Mouse (Mus musculus) neural tube, embryonic 12.5 days (tissue): ENCODE results near the gene Ms4a8a. TPM values are rescaled to one million over a fixed set of nuclear protein-coding genes. Genes with fewer than 3 reads are reported as not detected.

ENCODE experiments used
- ATAC-seq: fragments of 200-750 bp; cut with Nextera tagmentation; 2 replicates; pipeline ENCODE4 v1.8.0; 2017; ENCODE audit warnings: low read depth, mild to moderate bottlenecking, moderate TSS enrichment, moderate library complexity; ENCODE audit not compliant: low FRiP score
- H3K27ac ChIP-seq: fragments of 300-500 bp; sonication (generic); 2 replicates; pipeline ENCODE4 v1.5.1; 2016
- H3K27me3 ChIP-seq: fragments of 300-500 bp; sonication (generic); replicated peaks from 2 replicates; pipeline ENCODE4 v1.6.1; 2016; ENCODE audit warnings: mild to moderate bottlenecking
- H3K36me3 ChIP-seq: fragments of 300-500 bp; sonication (generic); 2 replicates; pipeline ENCODE4 v1.6.1; 2016; ENCODE audit warnings: mild to moderate bottlenecking
- H3K4me1 ChIP-seq: fragments of 300-500 bp; sonication (generic); 2 replicates; pipeline ENCODE4 v1.6.1; 2016
- H3K4me2 ChIP-seq: fragments of 300-500 bp; sonication (generic); replicated peaks from 2 replicates; pipeline ENCODE4 v1.6.1; 2016; ENCODE audit warnings: mild to moderate bottlenecking
- H3K4me3 ChIP-seq: fragments of 300-500 bp; sonication (generic); 2 replicates; pipeline ENCODE4 v1.5.1; 2016
- H3K9ac ChIP-seq: fragments of 300-500 bp; sonication (generic); 2 replicates; pipeline ENCODE4 v1.6.1; 2016; ENCODE audit warnings: mild to moderate bottlenecking
- H3K9me3 ChIP-seq: fragments of 300-500 bp; sonication (generic); 2 replicates; pipeline ENCODE4 v1.6.1; 2016; ENCODE audit warnings: mild to moderate bottlenecking
- WGBS: fragments of 180-500 bp; shearing (Covaris S2); methylation state at CpG from one replicate; pipeline ENCODE4 v1.1.7; 2016; 5-methylcytosine and 5-hydroxymethylcytosine counted together
- polyA plus RNA-seq: library from polyadenylated mRNA; unstranded; fragments of >200 nt; fragmentation: Nextera tagmentation; extraction: Ambion mirVana; gene quantifications from 2 replicates; pipeline ENCODE4 v1.2.1, GENCODE M21; 2016

Gene Ms4a8a
- polyA plus RNA-seq, 1 experiment from 2014 or later = not detected

DNA sequence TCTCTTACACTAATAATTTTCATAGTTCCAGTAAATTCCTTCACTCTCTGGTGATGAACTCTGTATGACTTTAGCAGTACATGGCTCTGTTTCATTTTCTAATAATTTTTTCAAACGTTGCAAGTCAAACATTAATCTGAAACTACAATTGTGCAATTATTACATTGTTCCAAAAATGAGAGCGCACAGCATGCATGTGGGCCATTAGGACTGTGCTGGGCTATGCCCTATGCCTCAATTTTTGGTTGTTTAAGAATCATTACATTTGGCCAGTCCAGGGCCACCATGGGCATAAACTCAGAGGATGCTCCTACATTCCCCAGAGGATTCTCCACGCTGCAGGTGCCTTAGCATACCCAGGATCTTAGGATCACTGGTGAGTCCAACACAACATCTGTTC is 27.6 kb downstream of the Ms4a8a start:
- Histone ChIP-seq H3K36me3 (no peaks in the 10 kb centered on the region), H3K27me3 (no peaks in the 10 kb centered on the region), H3K4me3 (no peak overlapping the region), H3K9me3 (no peaks in the 10 kb centered on the region), H3K4me2 (no peak overlapping the region), H3K27ac (no peak overlapping the region), H3K4me1 (no peaks in the 10 kb centered on the region), H3K9ac (no peak overlapping the region)
- 67% methylated on average over 3 of the region's 3 CpGs for WGBS
- no peak for ATAC-seq

DNA sequence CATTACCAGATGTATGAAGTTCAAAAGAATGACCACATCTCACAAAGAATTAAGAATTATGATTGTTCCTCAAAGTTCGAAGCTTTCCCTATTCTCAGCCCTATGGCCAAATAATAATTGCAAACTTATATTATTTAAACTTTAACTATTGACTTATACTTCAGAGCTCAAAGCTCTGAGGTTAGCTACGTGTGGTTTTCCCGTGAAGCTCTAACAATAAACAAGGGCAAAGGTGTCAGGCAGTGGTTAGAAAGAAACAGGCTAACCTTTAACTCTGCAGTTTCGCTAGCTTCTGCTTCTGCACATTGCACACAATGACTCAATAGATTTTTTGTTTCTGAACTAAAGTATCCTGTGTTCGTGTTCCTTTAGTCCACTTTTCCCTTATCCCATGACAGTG is 28.0 kb downstream of the Ms4a8a start:
- WGBS = 74% methylated on average over 5 of the region's 5 CpGs

GRCm38 (mm10) chr19:11050286-11050685 is 30.6 kb downstream of the Ms4a8a start:
- 78% methylated on average over 2 of the region's 2 CpGs for WGBS
- ATAC-seq = no peak

More for the DNA sequence above, 28.0 kb downstream of the Ms4a8a start:
- Histone ChIP-seq H3K4me1 (no peaks in the 10 kb centered on the region), H3K27me3 (no peaks in the 10 kb centered on the region), H3K9me3 (no peaks in the 10 kb centered on the region), H3K27ac (no peak overlapping the region), H3K4me3 (no peak overlapping the region), H3K9ac (no peak overlapping the region), H3K36me3 (no peaks in the 10 kb centered on the region), H3K4me2 (no peak overlapping the region)
- no peak for ATAC-seq

GRCm38 (mm10) chr19:11049426-11049825 is 31.5 kb downstream of the Ms4a8a start:
- Histone ChIP-seq H3K27ac (no peak overlapping the region), H3K36me3 (no peaks in the 10 kb centered on the region), H3K9ac (no peak overlapping the region), H3K27me3 (no peaks in the 10 kb centered on the region), H3K9me3 (no peaks in the 10 kb centered on the region), H3K4me1 (peaks cover 4% of the 10 kb centered on the region; the same call in 1 of the 2 replicates), H3K4me2 (no peak overlapping the region), H3K4me3 (no peak overlapping the region)
- ATAC-seq = no peak

More at GRCm38 (mm10) chr19:11050286-11050685, 30.6 kb downstream of the Ms4a8a start:
- no peaks in the 10 kb centered on the region for H3K36me3 ChIP-seq
- H3K4me3 ChIP-seq = no peak overlapping the region
- no peaks in the 10 kb centered on the region for H3K4me1 ChIP-seq
- no peaks in the 10 kb centered on the region for H3K9me3 ChIP-seq
- no peak overlapping the region for H3K27ac ChIP-seq
- no peak overlapping the region for H3K4me2 ChIP-seq
- H3K27me3 ChIP-seq = no peaks in the 10 kb centered on the region
- H3K9ac ChIP-seq = no peak overlapping the region

- WGBS = 56% methylated on average over 1 of the region's 1 CpGs
These were observed 32.4 kb downstream of the Ms4a8a start for GRCm38 (mm10) chr19:11048503-11048902.

GRCm38 (mm10) chr19:11048009-11048408 is 32.9 kb downstream of the Ms4a8a start:
- no peak overlapping the region for H3K9ac ChIP-seq
- no peak for ATAC-seq
- peaks cover 4% of the 10 kb centered on the region; the same call in 1 of the 2 replicates for H3K4me1 ChIP-seq
- no peaks in the 10 kb centered on the region for H3K9me3 ChIP-seq
- 77% methylated on average over 6 of the region's 6 CpGs for WGBS
- no peak overlapping the region for H3K27ac ChIP-seq
- no peak overlapping the region for H3K4me2 ChIP-seq
- no peaks in the 10 kb centered on the region for H3K27me3 ChIP-seq
- no peak overlapping the region for H3K4me3 ChIP-seq
- no peaks in the 10 kb centered on the region for H3K36me3 ChIP-seq

More at GRCm38 (mm10) chr19:11048503-11048902, 32.4 kb downstream of the Ms4a8a start:
- no peak for ATAC-seq
- Histone ChIP-seq H3K4me2 (no peak overlapping the region), H3K9me3 (no peaks in the 10 kb centered on the region), H3K36me3 (no peaks in the 10 kb centered on the region), H3K4me3 (no peak overlapping the region), H3K9ac (no peak overlapping the region), H3K27ac (no peak overlapping the region), H3K4me1 (peaks cover 4% of the 10 kb centered on the region; the same call in 1 of the 2 replicates), H3K27me3 (no peaks in the 10 kb centered on the region)

DNA sequence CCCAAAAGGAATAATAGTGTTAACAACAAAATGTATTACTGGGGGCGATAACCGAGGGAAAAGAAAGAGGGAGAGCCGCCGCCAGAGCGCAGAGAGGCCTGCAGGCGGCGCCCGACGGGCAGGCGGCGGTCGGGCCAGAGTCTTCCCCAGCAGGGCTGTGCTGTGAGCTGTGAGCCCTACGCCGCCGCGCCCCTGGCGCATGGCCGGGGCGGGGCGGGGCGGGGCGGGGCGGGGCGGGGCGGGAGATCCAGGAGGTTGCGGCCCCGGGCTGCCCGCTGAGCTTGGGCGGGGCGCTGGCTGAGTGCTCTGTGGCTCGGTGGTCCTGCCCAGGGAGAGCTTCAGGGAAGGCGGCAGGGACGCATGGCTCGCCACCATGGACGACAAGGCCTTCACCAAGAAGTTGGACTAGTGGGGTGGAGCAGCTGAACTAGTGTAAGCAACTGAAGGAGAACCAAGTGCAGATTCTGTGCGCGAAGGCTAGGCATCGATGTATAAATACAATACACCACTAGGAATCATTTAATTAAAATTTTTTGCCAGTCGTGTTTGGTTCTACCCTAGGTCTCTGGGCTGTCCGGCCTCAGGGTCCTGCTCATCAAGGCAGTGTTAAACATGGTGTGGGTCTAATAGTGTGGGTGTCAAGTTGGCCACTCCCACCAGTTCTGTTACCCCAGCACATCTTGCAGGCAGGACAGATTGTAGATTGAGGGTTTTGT is 35.7 kb downstream of the Ms4a8a start:
- no peaks in the 10 kb centered on the region for H3K9me3 ChIP-seq
- no peak overlapping the region for H3K9ac ChIP-seq
- ATAC-seq = peak; percentile 100
- no peaks in the 10 kb centered on the region for H3K27me3 ChIP-seq
- peak overlapping the region; percentile 37 for H3K4me3 ChIP-seq
- no peak overlapping the region for H3K27ac ChIP-seq
- H3K36me3 ChIP-seq = no peaks in the 10 kb centered on the region
- 6% methylated on average over 40 of the region's 40 CpGs for WGBS
- H3K4me2 ChIP-seq = peak overlapping the region; percentile 73
- peaks cover 4% of the 10 kb centered on the region; the same call in 1 of the 2 replicates for H3K4me1 ChIP-seq

DNA sequence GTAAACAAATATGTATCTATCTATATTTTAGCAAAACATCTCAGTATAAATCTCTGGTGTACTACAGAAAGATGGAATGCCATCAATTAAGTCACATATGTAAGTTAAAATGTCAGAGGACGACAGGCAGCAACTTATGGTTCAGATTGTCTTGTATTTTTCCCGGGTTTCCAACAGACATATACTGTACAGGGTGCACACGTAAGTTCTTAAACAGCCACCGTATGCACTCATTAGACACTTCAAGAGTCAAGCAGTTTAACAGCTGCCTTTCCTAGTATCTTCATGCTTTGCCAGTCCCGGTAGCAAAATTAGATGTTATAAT is 36.3 kb downstream of the Ms4a8a start:
- peak overlapping the region; percentile 73 for H3K4me2 ChIP-seq
- no peaks in the 10 kb centered on the region for H3K36me3 ChIP-seq
- H3K9ac ChIP-seq = no peak overlapping the region
- H3K27me3 ChIP-seq = no peaks in the 10 kb centered on the region
- H3K27ac ChIP-seq = no peak overlapping the region
- 37% methylated on average over 5 of the region's 5 CpGs for WGBS
- peak overlapping the region; percentile 37 for H3K4me3 ChIP-seq
- no peaks in the 10 kb centered on the region for H3K9me3 ChIP-seq
- peaks cover 4% of the 10 kb centered on the region; the same call in 1 of the 2 replicates for H3K4me1 ChIP-seq
- peak; percentile 74; the same call in 1 of the 2 replicates for ATAC-seq

GRCm38 (mm10) chr19:11037570-11037969 is 43.3 kb downstream of the Ms4a8a start:
- H3K4me3 ChIP-seq = no peak overlapping the region
- no peaks in the 10 kb centered on the region for H3K9me3 ChIP-seq
- no peaks in the 10 kb centered on the region for H3K4me1 ChIP-seq
- no peak for ATAC-seq
- no peak overlapping the region for H3K27ac ChIP-seq
- no peaks in the 10 kb centered on the region for H3K36me3 ChIP-seq
- H3K4me2 ChIP-seq = no peak overlapping the region
- H3K27me3 ChIP-seq = no peaks in the 10 kb centered on the region
- no peak overlapping the region for H3K9ac ChIP-seq

DNA sequence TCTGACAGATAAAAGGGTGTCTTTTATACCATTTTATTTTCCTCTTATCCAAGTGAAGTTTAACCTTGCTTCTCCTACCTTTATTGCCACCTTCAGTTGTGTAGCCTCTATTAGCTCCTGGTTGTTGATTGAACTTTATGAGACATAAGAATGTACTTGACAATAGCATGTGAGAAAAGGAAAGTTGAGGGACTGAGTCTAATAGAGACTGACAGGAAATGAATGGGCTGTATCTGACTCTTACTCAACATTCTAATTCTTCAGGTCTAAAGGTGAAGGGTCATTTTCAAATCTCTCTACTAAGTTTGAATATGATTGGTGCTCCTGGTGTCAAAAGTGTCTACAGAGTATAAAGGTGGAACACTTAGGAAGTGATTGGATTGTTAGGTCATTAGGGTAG is 58.5 kb downstream of the Ms4a8a start:
- Histone ChIP-seq H3K27me3 (no peaks in the 10 kb centered on the region), H3K4me2 (no peak overlapping the region), H3K9ac (no peak overlapping the region), H3K36me3 (no peaks in the 10 kb centered on the region), H3K4me1 (no peaks in the 10 kb centered on the region), H3K9me3 (no peaks in the 10 kb centered on the region), H3K4me3 (no peak overlapping the region), H3K27ac (no peak overlapping the region)
- ATAC-seq = no peak

DNA sequence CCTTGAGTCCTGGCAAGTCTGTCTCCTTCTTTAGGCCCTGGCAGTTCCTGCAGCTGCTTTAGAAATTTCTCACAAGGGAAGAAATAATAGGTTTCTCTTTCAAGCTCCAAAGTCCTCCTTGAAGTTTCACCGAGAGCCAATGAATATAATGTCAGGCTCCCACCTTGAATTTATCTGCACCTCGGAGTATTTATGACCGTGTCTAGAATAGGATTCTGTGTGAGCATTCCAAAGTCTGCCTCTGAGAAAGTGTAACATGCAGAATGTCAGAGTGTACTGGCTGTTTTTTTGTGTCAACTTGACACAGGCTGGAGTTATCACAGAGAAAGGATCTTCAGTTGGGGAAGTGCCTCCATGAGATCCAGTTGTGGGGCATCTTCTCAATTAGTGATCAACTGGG is 63.0 kb downstream of the Ms4a8a start, which contains the start of gene Ms4a18:
Ms4a18 (minus strand) TSS at position 141 of the 400 bp plus-strand sequence.
- no peak within 1 kb of the TSS for H3K4me2 ChIP-seq
- H3K27me3 ChIP-seq = no peaks in the 10 kb centered on the region
- H3K4me1 ChIP-seq = no peaks in the 10 kb centered on the region
- no peaks in the 10 kb centered on the region for H3K9me3 ChIP-seq
- no peak within 1 kb of the TSS for H3K4me3 ChIP-seq
- 90% methylated on average over 3 of the region's 3 CpGs for WGBS
- ATAC-seq = no peak
- no peaks in the 10 kb centered on the region for H3K36me3 ChIP-seq
- no peak within 1 kb of the TSS for H3K9ac ChIP-seq
- no peak within 1 kb of the TSS for H3K27ac ChIP-seq
